In the genomic region with DNA sequence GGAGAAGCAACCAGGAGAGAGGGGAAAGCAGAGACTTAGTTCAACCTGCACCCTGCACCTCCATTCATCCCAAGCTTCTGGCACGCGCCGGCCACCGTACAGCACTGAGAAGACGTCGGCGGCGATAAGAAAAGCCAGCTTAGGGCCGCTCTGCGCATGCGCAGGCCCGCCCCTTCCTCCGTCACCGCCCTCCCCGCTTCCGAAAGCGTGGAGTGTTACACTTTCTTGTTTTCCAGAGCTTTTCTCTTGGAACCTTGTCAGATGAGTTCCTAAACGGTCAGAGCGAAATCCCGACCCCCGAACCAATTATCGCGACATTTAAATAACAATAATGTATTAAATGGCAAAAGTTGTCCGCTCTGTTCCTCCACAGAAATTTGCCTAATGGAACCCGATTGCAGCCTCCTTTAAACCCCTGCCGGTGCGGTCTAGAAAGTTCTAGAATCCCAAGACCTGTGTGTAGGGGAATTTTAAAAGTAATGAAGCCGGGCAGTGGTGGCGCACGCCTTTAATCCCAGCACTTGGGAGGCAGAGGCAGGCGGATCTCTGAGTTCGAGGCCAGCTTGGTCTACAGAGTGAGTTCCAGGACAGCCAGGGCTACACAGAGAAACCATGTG, we compare ENCODE assay signal across 8 mouse cellular contexts. TPM values are rescaled to one million over a fixed set of nuclear protein-coding genes. Genes with fewer than 3 reads are reported as not detected.
DNase-seq lines count a peak whose midpoint lies in the region; ATAC-seq and TF ChIP-seq lines count a peak whose summit lies in the region.

A gene (minus strand): TSS at position 116 of the 617 bp plus-strand sequence.

- H3K9me3 ChIP-seq in embryonic facial prominence, embryonic 13.5 days: no peaks in the 10 kb centered on the region
- H3K9me3 ChIP-seq in limb, embryonic 12.5 days: no peaks in the 10 kb centered on the region
- H3K9me3 ChIP-seq in midbrain, embryonic 15.5 days: no peaks in the 10 kb centered on the region

- peak within 1 kb of the TSS; percentile 78 for H3K27ac ChIP-seq in embryonic facial prominence, embryonic 13.5 days
- H3K27ac ChIP-seq in kidney, adult 2 months (ENCODE audit: insufficient read depth, low read depth, low read length): peak within 1 kb of the TSS; percentile 11; the same call in 1 of the 2 replicates
- peak within 1 kb of the TSS; percentile 75 for H3K27ac ChIP-seq in limb, embryonic 12.5 days
- H3K27ac ChIP-seq in midbrain, embryonic 15.5 days: peak within 1 kb of the TSS; percentile 88
- H3K27ac ChIP-seq in spleen, adult 2 months (ENCODE audit: insufficient read depth, low read length): 0 out of 2 replicates have a peak within 1 kb of the TSS, but pooled peaks have one; percentile 25

- DNase-seq in 3134 (ENCODE audit: extremely low read depth, insufficient read length, low spot score): peak; percentile 96
- peak; percentile 96 to 98 for DNase-seq in adrenal gland, postnatal 36 days
- peak; percentile 95 to 96 for DNase-seq in heart, adult 18-20 months
- peak; percentile 96 for DNase-seq in kidney, adult 2 months
- peak; percentile 77 to 93 for DNase-seq in spleen, adult 2 months (ENCODE audit: low read depth in 1 of 2, low spot score in 2 of 2)

- 8% methylated on average over 32 of the region's 32 CpGs for WGBS in embryonic facial prominence, embryonic 13.5 days
- WGBS in kidney, adult 2 months: 5% methylated on average over 32 of the region's 32 CpGs
- WGBS in limb, embryonic 12.5 days: 8% methylated on average over 32 of the region's 32 CpGs
- 10% methylated on average over 32 of the region's 32 CpGs for WGBS in midbrain, embryonic 15.5 days
- whole genome bisulfite sequencing in spleen, adult 2 months: 5% methylated on average over 32 of the region's 32 CpGs

- ATAC-seq in embryonic facial prominence, embryonic 13.5 days (ENCODE audit: insufficient number of reproducible peaks, insufficient read depth, low FRiP score, low TSS enrichment, low read depth): peak; percentile 81
- peak; percentile 93 for ATAC-seq in limb, embryonic 12.5 days (ENCODE audit: insufficient number of reproducible peaks, insufficient read depth, low FRiP score, low TSS enrichment, low read depth)
- ATAC-seq in midbrain, embryonic 15.5 days (replicated peaks): peak; percentile 95

- TF ChIP-seq POLR2A in kidney, adult 2 months (IDR thresholded peaks at IDR 0.05; ENCODE audit: low read depth, low read length): peak; percentile 37
- peak; percentile 52; the same call in 1 of the 2 replicates for TF ChIP-seq POLR2A in spleen, adult 2 months (IDR thresholded peaks at IDR 0.05; ENCODE audit: low read depth, low read length)

- H3K4me1 ChIP-seq in embryonic facial prominence, embryonic 13.5 days: peaks cover 12% of the 10 kb centered on the region
- H3K4me1 ChIP-seq in kidney, adult 2 months (ENCODE audit: control insufficient read depth, insufficient read depth, low read length): no peaks in the 10 kb centered on the region; the same call in 1 of the 2 replicates
- peaks cover 15% of the 10 kb centered on the region for H3K4me1 ChIP-seq in limb, embryonic 12.5 days (replicated peaks)
- H3K4me1 ChIP-seq in midbrain, embryonic 15.5 days: peaks cover 18% of the 10 kb centered on the region
- H3K4me1 ChIP-seq in spleen, adult 2 months (ENCODE audit: control insufficient read depth, insufficient read depth, insufficient read length): no peaks in the 10 kb centered on the region; the same call in 1 of the 2 replicates

- peak within 1 kb of the TSS; percentile 77 for H3K4me3 ChIP-seq in embryonic facial prominence, embryonic 13.5 days
- H3K4me3 ChIP-seq in kidney, adult 2 months (ENCODE audit: insufficient read depth, low read depth, low read length): peak within 1 kb of the TSS; percentile 76
- peak within 1 kb of the TSS; percentile 68 for H3K4me3 ChIP-seq in limb, embryonic 12.5 days (replicated peaks)
- peak within 1 kb of the TSS; percentile 87 for H3K4me3 ChIP-seq in midbrain, embryonic 15.5 days
- H3K4me3 ChIP-seq in spleen, adult 2 months (ENCODE audit: extremely low read depth, insufficient read depth, insufficient read length): peak within 1 kb of the TSS; percentile 65

- TF ChIP-seq CTCF in kidney, adult 2 months (conservative IDR thresholded peaks at IDR 0.05; ENCODE audit: insufficient read depth, insufficient read length, low read depth, low read length): no peak
- no peak for TF ChIP-seq CTCF in spleen, adult 2 months (IDR thresholded peaks at IDR 0.05; ENCODE audit: extremely low read depth, insufficient read depth, insufficient read length, insufficient replicate concordance)

- no peaks in the 10 kb centered on the region for H3K27me3 ChIP-seq in embryonic facial prominence, embryonic 13.5 days
- no peaks in the 10 kb centered on the region for H3K27me3 ChIP-seq in kidney, adult 2 months (replicated peaks; ENCODE audit: control insufficient read depth, insufficient read depth, low read length)
- no peaks in the 10 kb centered on the region for H3K27me3 ChIP-seq in limb, embryonic 12.5 days
- no peaks in the 10 kb centered on the region for H3K27me3 ChIP-seq in midbrain, embryonic 15.5 days (replicated peaks)
- no peaks in the 10 kb centered on the region for H3K27me3 ChIP-seq in spleen, adult 2 months (ENCODE audit: control insufficient read depth, insufficient read depth, low read length)

- peaks cover 11% of the 10 kb centered on the region for H3K36me3 ChIP-seq in embryonic facial prominence, embryonic 13.5 days
- H3K36me3 ChIP-seq in kidney, adult 2 months (ENCODE audit: control insufficient read depth, insufficient read depth, low read length): no peaks in the 10 kb centered on the region
- H3K36me3 ChIP-seq in limb, embryonic 12.5 days: peaks cover 19% of the 10 kb centered on the region
- H3K36me3 ChIP-seq in midbrain, embryonic 15.5 days (replicated peaks): peaks cover 5% of the 10 kb centered on the region; the same call in 1 of the 2 replicates
- H3K36me3 ChIP-seq in spleen, adult 2 months (ENCODE audit: control insufficient read depth, insufficient read depth, low read length): 0 out of 2 replicates have a peak, but pooled peaks cover under 1% of the 10 kb centered on the region

- peak within 1 kb of the TSS; percentile 73 for H3K4me2 ChIP-seq in embryonic facial prominence, embryonic 13.5 days
- H3K4me2 ChIP-seq in limb, embryonic 12.5 days: peak within 1 kb of the TSS; percentile 65
- peak within 1 kb of the TSS; percentile 78 for H3K4me2 ChIP-seq in midbrain, embryonic 15.5 days

- peak within 1 kb of the TSS; percentile 93 for H3K9ac ChIP-seq in embryonic facial prominence, embryonic 13.5 days
- H3K9ac ChIP-seq in limb, embryonic 12.5 days (replicated peaks): peak within 1 kb of the TSS; percentile 84
- H3K9ac ChIP-seq in midbrain, embryonic 15.5 days: peak within 1 kb of the TSS; percentile 84

RNA-seq across cellular contexts. Expression of the gene that starts here (rescaled TPM):
- total RNA-seq in adrenal gland, postnatal 36 days (2021): 10 to 100 TPM; 17.8 to 26.7 TPM
- 31.7 and 38.8 TPM in 2 replicates for polyA plus RNA-seq in embryonic facial prominence, embryonic 13.5 days (2015; fragmentation: Nextera tagmentation; extraction: Ambion mirVana)
- total RNA-seq in heart, adult 18-20 months (2021): 1 to 10 TPM; 7.2 to 7.3 TPM
- polyA plus RNA-seq in kidney, adult 2 months (2012; rRNA removed): 29.3 and 29.5 TPM in 2 replicates
- 49.0 and 55.8 TPM in 2 replicates for polyA plus RNA-seq in limb, embryonic 12.5 days (2016; fragmentation: Nextera tagmentation; extraction: Ambion mirVana)
- polyA plus RNA-seq in midbrain, embryonic 15.5 days (2015; fragmentation: Nextera tagmentation; extraction: Ambion mirVana): 22.2 and 23.4 TPM in 2 replicates
- 5.0 and 7.0 TPM in 2 replicates for polyA plus RNA-seq in spleen, adult 2 months (2012; rRNA removed)

Comparison
In these comparisons a context has a peak if more than half of its experiments do, and no peak if none do; other contexts are left out.
1. Peak in every context shown above with its lines: DNase-seq, ATAC-seq, H3K4me3 ChIP-seq and H3K27ac ChIP-seq.
2. H3K27ac ChIP-seq: peak in every context shown above with its lines; median percentile 88 in midbrain, embryonic 15.5 days; 78 in embryonic facial prominence, embryonic 13.5 days; 75 in limb, embryonic 12.5 days; 25 in spleen, adult 2 months; 11 in kidney, adult 2 months.